Mouse (Mus musculus) adrenal gland, postnatal 4 days (tissue): Measurements from ENCODE around the gene Cactin. TPM values are rescaled to one million over a fixed set of nuclear protein-coding genes. Genes with fewer than 3 reads are reported as not detected.
A peak's percentile ranks its signal among the peaks of the same experiment; 100 is the strongest.

Experiments
- DNase-seq, 2 experiments: peaks; one replicate each; pipeline ENCODE4 v3.0.0; 2021 to 2022; ENCODE audit warnings: low spot score in 2 of 2, mixed read lengths in 2 of 2
- total RNA-seq, 2 experiments: library from RNA; stranded (reverse); gene quantifications; 2 replicates each; pipeline ENCODE4 v1.2.3; 2021

The Cactin gene
- total RNA-seq, 2 experiments from 2014 or later: 43.8 to 44.4 TPM

DNA sequence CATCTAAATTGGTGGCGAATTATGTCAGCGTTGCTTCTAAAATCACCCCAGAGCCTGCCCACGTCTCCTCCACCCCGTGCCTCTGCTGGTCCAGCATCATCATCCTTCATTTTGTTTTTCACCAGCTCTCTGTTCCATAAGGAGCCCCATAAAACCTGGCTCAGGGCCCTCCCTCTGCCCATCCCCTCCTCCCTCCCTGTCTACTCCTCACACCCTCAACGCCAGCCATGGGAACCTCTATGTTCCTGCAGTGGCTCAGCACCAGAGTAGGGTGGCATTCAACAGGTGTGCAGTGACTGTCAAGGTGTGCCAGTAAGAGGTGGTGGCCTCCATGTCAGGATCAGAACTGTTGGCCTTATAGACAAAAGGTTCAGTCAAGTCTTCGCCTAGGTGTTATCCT is 25.7 kb upstream of the Cactin start:
- DNase-seq: no peak

DNA sequence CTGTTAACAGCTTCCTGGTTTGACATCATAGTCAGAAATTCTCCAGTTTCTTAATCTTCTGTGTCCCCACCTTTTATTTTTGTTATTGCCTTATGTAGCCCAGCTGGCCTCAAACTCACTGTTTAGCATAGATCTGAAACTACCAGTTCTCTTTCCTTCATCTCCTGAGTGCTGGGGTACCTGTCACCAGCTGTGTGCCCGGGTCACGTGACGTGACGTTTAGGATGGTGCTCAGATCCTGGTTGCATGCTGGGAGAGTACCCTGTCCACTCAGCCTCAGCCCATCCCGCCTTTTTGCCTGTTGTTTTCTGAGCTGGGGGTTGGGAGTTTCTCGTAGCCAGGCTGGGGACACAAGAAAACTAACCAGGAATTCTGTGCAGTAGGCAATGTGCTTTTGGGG is 23.7 kb upstream of the Cactin start:
- no peak for DNase-seq

DNA sequence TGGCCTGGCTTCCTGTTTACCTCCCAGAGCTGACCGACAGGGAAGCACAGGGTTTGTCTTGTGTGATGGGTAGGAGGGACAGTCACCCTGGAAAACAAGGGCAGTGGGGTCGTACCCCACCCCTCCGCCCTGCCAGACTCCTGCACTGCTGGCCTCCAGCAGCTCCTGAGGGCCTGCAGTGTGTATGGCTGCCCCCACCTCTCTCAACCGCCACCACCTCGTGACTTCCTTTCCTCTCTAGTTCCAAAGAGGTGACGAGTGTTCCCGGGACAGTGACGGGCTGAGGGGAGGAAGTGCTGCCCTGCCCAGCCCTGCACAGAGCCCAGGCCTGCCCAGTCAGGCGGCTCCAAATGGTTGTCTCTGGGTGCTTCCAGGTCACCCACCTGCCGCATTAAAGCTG is 23.1 kb upstream of the Cactin start:
- no peak for DNase-seq

DNA sequence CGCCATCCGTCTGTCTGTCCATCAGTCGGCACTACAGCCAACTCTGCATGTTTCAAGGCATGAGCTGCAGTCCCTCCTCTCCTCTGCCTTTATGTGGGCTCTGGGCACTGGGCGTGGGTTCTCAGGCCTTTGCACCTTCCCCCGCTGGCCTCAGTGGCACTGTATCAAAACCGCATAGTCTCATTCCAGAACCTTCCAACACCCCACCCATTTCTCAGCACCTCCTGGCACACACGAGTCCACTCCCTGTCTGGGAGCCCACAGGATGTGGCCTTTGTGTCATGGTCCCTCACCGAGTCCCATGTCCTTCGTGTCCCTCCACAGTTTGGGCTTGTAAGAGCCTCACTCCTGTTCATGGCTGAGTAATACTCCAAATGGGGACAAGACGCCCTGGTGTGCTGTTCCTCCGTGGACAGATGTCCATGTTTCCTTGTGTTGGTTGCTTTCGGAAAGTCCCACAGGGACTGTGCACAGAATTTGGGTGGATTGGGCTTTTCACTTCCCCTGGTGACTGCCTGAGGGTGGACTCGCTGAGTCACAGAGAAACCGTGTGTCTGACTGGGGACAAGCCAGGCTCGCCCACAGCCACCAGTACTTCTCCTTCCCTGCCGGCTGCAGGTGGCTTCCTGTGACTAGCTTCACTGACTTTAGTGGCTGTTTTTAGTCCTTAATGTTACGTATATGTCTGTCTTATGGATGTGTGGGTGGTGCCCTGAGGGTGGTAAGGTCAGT is 22.4 kb upstream of the Cactin start:
- no peak for DNase-seq

DNA sequence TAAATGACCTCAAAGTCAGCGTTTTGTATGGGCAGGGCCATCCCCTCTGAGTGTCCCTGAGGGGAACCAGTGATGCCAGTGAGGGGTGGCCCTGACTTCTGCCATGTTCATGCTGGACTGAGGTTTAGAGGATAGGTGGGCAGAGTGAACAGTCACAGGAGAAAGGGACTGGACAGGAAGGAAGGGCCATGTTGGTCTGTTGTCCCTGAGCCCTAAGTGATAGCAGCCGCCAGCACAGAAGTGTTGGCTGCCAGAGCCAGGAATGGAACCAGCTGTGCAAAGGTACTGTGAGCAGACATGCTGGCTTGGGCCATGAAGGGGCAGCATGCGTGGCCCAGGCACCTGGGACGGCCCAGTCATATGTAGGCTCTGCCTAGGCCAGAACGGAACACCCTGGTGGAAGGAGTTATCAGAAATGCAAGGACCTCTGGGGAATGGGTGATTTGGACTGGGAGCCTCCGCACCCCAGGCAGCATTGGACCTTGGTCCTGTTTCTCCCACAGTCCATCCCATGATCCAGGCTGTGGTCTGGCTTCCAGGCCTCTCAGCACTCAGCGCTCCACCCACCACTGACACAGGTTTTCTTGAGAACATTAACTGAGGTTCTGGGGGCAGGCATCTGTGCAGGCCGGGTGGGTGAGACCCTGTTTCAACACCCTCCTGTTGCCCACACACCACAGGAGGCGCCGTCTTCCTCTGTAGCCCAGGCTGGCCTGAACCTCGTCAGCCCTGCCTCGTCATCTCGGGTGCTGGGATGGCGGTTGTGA is 21.1 kb upstream of the Cactin start:
- no peak for DNase-seq

DNA sequence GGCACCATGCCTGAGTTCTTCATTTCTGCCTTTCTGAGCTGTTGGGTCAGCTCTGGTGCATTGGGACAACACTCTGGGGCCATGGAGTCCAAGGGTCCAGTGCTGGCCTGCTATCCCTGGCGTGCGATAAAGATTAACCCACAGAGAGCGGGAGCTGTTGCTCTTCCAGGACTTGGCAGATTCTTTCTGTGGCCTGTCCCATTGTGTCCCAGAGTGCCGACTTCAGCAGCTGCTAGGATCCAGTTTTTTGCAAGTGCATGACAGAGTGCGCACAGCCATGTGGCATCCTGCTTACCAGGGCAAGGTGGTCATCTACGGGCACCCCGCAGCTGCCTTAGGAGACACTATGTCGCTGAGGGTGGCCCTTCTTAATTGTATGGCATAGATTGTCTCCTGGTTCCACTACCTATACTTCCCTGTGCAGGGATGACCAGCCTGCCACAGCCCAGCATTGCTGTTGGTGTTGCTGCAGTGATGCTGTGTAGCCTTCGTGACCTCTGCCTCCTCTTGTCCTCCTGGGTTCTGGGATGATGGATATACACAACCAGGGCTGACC is 20.5 kb upstream of the Cactin start:
- DNase-seq: no peak

DNA sequence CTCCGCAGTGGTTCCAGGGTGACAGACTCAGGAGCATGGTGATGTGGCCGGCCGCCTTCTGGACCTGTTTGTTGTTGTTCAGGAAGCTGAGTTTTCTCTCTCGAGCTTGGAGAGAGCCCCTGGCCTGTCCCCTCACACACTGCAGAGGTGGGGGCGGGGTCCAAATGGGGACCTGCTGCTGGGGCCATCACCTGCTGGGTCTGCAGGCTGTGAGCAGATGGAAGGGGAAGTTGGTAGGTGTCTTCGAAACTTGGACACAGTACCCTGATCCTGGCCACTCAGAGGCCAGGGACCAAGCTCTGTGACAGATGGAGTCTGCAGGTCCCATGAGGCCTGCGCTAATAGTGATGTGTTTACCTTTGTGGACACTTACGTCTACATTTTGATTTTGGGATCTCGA is 19.6 kb upstream of the Cactin start:
- no peak for DNase-seq

DNA sequence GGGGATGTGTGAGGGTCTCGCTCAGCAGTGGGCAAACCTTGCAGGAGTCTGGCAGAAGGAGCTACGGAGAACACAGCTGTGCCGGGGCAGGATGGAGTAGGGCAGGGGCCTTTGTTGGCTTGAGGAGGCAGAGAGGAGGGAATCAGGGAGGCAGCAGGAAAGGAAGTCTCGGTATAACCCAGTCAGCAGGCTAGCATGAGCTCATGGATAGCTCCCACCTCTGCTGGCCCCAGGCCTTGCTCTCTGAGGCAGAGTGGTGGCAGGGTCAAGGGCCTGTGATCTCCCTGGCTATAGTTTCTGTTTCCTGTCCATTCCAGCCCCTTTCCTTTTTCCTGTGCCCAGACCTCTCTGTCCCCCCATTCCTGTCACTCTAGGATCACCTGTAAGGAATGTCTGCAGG is 18.6 kb upstream of the Cactin start:
- no peak for DNase-seq

DNA sequence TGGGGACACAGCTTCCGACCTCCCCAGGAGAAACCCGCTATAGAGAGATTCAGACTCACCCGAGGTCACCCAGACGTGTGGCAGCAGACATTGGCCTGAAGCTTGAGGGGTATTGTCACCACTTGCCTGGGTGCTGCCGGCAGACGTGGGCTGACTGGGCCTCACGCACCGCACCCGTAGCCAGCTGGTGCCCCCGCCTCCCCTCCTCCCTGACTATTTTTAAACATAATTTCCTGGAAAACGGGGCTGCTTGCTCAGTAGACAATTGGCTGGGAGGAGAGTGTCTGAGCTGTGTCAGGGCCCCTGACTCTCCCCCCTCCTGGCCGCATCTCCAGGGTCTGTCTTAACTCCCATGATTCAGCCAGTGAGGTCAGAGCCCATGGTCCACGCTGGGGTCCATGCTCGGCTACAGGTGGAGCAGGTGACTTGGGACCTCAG is 18.1 kb upstream of the Cactin start:
- no peak for DNase-seq

DNA sequence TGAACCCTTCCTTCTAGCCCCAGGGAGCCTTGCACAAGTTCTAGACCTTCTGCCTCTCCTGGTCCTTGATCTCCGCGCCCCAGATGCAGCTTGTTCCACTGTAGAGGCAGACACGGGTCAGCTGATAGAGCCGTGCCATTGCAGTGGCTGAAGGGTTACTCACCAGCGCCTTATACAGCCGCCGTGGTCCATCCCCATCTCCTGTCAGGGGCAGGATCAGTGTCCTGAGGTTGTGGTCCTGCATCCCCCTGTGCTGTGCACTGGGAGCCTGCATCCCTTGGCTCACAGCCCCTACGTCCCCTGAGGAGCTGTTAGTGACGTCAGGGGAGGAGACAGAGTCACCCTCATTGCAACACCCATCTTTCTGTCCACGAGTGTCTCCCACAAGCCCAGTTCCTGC is 17.6 kb upstream of the Cactin start:
- no peak for DNase-seq

DNA sequence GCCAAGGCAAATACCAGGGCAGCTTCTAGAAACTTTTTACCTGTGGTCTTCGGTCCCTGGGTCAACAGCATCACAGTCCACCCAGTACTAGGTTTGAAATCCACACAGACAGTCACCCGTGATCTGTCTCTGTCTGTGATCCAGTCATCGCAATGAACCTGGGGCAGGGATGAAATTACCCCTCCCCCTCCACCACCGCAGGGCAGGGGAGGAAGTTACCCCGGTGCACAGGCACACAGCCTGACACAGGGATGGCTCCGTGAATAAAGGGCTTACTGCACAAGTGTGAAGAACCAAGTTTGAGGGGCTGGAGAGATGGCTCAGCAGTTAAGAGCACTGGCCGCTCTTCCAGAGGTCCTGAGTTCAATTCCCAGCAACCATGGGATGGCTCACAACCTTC is 17.1 kb upstream of the Cactin start:
- no peak for DNase-seq

DNA sequence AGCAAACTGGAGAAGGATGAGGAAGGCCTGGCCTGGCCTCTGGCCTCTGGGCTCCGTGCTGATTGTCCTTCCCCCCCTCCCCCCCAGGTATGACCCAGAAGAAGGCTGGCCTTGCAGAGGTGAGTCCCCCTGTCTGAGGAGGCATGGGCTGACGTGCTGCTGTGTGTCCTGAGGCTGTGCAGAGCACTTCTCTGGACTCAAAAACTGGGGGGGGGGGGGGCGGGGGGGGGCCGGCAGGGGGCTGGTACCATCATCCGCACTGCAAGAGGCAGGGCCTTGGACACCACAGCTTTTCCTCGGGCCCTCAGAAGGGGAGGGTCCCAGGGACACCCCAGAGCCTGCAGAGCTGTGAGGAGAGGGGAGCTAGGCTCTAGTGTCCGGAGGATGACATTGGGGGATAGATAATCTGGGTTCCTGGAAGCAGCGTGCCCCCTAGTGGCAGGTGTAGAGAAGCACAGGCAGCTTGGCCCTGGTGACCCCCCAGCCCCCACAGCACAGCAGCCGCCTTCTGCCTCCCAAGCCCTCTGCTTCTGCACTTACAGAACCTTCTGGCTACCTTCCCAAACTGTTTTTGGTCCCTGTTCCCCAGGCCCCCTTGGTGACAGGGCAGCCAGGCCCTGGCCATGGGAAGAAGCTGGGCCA is 16.2 kb upstream of the Cactin start:
- DNase-seq: peak in 1 of 2 experiments; percentile 53

DNA sequence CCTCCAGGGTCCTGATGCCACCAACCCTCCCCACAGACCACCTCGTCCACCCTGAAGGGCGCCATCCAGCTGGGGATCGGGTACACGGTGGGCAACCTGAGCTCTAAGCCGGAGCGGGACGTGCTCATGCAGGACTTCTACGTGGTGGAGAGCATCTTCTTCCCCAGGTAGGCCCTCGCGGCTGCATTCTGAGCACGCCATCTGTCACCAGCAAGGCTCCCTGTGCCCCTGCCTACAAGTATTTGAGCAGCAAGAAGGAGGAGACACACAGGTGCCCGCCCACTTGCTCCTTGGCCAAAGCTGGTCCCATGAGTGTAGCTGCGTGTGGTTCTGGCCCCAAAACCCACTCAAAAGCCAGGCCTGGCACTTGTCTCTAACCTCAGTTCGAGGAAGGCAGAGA is 15.2 kb upstream of the Cactin start:
- no peak for DNase-seq

DNA sequence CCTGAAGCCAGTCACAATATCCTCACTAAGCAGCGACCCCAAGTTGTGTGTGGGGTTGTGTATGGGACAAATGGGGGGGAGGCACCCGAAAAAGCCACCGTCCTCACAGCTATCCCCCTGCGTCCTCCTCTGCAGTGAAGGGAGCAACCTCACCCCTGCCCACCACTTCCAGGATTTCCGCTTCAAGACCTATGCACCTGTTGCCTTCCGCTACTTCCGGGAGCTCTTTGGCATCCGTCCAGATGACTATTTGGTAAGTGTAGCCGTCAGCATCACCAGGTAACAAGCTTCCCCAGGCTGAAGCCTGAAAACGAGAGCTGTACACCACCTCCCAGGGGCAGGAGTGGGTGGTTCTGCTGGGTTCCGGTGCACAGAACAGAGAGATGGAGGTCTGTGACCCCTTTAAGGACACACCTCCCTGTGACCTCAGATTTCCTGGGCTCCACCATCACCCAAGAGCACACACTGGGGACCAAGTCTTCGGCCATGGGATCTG is 14.7 kb upstream of the Cactin start:
- no peak for DNase-seq

DNA sequence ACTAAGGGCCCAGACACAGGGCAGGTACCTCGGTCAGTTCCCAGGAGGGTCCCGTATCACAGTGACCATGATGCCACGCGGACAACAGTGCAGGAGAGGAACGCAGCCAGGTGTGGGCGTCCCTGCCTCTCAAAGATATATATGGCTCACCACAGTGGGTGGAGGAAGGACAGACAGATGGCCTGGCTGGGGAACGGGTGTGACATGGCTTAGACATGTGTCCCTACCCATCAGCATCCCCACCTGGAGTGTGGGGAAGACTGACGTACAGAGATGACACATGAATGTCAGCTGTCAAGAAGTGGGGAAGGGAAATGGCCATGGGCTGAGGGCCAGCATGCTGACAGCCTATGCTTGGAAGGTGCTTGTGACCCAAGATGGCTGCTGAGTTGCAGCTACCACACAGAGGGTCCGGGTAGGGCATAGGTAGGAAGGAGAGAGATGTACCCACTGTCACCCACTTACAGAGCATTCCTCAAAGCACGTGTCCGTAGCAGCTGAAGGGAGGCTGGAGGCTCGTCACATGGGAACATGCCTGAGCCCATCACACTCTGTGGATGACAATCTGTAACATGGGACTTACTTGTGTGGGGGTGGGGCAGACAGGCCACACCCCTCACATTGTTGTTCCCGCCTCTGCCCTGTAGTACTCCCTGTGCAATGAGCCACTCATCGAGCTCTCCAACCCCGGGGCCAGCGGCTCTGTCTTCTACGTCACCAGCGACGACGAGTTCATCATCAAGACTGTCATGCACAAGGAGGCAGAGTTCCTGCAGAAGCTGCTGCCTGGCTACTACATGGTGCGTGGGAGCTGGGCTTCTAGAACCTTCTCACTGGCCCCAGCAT is 13.8 kb upstream of the Cactin start:
- no peak for DNase-seq

DNA sequence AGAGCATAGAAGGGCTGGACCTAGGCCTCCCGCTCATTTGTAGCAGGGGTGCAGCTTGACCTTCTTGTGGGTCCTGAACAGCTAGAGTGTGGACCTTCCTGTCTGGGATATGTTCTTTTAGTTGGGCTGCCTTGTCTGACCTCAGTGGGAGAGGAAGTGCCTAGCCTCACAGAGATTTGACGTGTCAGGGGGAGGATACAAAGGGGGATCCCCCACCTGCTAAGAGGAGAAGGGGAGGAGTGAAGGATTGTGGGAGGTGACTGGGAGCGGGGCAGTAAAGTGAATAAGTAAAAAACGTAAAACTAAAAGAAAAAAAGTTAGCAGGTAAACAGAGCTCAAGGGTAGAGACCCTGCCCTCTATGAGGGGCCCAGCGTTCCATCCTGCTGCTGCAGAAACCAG is 11.3 kb upstream of the Cactin start:
- no peak for DNase-seq

DNA sequence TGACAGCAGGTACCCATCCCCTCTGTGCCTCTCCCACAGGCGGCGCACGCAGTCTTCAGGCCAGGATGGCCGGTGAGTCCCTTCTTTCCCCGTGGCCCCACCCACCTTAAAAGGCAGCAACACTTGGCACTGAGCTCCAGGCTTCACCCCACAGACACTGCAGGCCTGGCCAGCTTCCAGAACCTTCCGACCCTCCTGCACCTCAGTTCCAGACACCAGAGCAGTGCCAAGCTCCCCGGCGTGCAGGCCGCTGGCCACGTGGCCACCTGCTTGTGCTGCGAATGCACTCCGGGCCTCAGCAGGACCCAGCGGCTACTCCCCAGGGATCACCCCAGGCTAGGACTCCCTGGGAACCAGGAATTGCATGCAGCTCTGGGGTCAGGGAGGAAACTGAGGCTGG is 7.3 kb upstream of the Cactin start:
- DNase-seq: no peak

DNA sequence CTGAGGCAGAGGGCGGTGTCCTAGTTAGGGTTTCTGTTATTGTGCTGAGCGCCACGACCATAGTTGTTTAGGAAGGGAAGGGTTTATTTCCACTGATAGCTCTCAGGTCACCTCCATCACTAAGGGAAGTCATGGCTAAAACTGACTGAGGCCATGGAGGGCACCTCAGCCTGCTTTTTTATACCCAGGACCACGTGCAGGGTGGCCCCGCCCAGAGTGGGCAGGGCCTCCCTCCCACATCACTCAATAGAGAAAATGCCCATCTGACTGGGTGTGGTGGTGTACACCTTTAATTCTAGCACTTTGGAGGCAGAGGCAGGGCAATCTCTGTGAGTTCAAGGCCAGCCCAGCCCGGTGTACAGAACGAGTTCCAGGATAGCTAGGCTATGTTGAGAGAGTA is 6.7 kb upstream of the Cactin start:
- no peak for DNase-seq

DNA sequence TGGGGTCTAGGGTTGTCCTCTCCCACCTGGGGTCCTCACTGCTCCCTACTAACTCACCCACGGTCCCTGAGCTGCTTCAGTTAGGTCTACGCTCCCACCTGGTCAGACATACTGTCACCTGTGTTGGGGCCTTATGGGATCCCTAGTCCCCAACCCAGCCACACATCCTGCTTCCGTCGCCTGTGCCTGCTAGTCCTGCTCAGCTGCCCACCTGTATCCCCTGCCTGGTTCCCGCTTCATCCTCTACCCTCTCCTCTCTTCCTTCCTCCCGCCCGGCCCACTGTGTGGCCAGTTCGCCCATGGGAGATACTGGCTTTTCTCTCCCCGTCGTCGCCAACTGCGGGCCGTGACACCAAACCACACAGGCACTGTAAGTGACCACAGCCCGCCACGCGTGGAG is 5.3 kb upstream of the Cactin start:
- DNase-seq: no peak

DNA sequence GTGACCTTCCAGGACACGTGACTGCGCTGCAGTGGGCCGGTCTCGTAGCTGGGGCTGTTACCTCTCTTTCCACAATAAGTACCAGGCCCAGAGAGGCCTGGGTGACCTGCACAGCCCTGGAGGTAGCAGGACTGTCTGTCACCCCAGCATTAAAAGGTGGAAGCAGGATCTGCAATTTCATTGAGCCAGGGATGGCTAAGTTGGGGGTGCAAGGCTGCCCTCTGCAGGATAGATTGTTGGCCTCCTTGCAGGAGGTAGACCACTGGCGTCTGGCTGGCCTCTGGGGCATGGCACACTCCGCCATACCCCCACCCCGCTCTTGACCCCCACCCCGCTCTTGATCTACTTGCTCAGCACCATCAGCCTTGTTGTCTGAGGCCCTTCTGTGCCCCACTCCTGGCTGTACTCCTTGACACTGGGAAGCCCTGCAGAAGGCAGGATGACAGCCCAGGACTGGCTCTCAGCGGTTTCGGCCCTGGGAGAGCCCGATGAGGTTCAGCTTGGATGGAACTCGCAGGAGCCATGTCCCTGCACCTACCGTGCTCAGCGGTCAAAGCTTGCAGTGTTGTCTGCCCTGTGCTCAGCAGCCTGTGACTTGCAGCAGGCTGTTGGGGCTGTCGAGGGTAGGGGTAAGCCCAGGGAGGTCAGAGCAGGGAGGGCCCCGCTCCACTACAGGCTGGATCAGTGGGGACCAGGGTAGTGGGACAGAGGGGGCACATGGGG is 4.4 kb upstream of the Cactin start:
- no peak for DNase-seq
